Mouse (Mus musculus) T-helper 1 cell (primary cell): ENCODE results near the gene Tha1.
"Not testable (repeated sequence)": the region's sequence is repeated elsewhere in the genome, so short reads cannot be mapped to it uniquely, and the experiment has no call there.

Source experiments
- in situ Hi-C: fragments of 300-600 bp; cut with MboI, MseI; formaldehyde crosslinking; loops from one replicate; pipeline ENCODE4 v1.15.1; 2025; ENCODE audit warnings: high pct_unique_total_duplicates

Gene Tha1

DNA sequence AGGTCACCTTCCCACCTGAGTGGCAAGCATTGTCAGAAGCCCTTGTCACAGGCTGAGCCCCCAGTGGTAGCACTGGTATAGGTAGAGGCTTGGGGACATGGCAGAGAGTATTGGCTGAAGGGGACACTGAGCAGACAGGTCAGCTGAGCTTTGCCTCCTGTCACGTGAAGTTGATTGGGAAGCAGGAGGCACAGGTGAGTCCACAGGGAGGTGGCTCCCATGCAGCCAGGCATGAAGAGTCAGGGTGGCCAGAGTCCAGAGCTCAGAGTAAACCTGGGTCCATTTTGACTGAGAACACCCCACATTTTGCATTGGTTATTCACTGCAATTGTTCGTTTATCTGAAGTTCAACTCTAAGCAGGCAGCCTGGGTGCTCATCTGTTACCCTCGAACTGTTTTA lies 20.4 kb downstream of the Tha1 start:
- in situ Hi-C loops, result no loop called here

DNA sequence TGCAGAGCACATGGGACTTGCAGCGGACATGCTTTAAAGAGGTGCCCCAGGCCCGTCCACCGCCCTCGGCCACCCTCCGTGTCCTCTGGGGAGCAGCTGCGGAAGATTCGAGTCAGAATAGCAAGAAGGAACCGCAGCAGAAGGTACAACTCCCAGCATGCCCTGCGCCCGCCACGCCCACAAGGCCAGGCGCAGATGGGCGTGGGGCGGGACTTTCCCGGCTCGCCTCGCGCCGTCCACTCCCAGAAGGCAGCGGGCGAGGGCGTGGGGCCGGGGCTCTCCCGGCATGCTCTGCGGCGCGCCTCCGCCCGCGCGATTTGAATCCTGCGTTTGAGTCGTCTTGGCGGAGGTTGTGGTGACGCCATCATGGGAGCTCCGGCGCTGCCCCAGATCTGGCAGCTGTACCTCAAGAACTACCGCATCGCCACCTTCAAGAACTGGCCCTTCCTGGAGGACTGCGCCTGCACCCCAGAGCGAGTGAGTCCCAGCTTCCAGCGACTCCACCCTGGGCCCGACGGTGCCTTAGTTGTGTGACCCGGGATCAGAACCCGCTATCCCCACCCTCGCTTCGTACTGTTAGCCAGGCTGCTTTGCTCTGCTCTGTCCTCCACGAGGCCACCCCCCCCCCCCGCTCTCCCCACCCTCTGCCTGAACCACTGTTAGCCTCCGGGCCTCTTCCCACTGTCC lies 24.2 kb downstream of the Tha1 start, which contains the start of gene Birc5:
Birc5 (plus strand) TSS at position 267 of the 687 bp plus-strand sequence.
- in situ Hi-C loops, result no loop called here

DNA sequence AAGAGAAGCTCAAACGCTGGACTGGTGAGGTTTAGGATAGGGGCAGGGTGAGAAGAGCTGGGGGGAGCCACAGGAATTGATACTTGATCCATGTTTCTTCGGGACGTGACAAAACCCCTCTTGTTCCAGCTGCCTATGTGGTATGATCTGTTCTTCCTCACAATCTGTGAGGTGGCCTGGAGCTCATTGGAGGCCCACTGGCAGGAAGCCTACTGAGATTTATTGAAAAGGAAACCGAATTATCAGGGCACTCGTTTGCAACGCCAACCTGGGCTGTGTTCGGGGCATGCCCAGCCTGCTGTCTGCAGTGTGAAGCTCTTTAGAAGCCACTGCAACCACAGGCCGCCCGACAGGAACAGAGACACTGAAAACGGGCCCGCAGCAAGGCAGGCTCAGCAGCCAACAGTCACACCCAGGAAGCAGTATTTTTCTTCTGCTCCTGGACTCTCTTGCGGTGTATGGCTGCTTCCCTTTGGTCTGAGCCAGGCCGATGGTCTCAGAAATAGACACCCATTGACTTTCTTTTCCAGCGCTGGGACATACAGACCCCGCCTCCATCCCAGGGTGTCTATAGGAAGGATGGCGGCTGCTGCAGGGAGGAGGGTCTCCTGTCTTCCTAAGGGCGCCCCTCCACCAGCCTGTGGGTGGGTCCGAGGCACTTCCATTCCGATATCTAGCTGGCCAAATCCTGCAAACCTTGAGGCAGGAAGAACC lies 24.9 kb downstream of the Tha1 start:
- in situ Hi-C loops, result no loop called here

DNA sequence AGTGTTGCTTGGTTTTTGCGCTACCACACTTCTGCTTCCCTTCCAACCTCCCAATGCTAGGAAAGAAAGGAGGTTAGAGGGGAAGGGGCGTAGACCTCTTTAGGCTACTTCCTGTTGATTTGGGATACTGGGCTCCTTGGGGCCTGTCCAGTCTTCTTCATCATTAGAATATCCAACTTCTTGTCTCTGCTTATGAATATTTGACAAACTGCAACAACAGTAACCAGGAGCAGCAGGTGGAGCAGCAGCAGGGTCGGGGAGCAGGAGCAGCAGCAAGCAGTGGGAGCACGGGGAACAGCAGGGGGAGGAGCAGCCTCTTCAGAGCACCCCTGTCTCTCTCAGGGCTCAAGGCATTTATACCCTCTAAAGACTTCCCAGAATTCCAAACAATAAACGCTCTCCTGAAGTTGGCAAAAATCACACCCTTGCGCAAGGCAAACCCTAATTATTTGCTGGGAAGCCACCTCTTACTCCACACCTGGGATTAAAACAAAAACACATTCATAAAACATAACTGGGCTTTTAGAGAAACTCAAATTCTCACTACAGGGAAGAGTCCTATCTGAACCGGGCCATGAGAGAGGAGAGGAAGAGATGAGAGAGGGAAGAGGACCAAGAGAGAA lies 25.6 kb downstream of the Tha1 start:
- in situ Hi-C loops, result no loop called here

DNA sequence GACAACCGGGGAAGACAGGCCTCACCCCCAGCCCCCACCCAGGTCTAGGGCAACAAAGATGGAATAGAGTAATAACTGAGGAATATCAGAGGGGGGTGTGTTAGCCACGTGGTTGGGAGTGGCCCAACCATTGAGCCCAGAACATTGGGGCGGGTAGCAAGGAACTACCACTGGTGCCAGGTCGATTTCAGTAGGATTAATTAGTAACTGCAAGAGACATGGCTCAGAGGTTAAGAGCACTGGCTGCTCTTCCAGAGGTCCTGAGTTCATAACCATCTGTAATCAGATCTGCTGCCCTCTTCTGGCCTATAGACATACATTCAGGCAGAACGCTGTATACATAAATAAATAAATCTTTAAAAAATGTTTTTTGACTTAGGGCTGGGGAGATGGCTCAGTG lies 26.6 kb downstream of the Tha1 start:
- in situ Hi-C loops, result no loop called here

DNA sequence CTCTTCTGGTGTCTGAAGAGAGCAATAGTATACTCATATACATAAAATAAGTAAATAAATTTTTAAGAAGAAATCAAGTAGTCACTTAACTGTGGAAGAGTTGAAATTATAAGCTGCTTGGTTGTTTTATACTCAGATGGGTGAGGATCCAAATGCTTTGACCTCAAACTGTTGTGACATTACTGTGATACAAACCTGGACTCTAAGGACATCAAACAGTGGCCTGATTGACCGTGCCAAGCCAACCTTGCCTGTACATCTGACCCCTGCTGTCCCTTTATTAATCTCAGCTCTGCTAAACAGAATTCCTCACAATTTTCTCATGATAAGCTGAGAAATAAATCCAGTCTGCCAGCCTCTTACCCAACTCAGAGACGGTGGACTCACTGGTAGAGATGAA lies 27.6 kb downstream of the Tha1 start:
- in situ Hi-C loops, result no loop called here

DNA sequence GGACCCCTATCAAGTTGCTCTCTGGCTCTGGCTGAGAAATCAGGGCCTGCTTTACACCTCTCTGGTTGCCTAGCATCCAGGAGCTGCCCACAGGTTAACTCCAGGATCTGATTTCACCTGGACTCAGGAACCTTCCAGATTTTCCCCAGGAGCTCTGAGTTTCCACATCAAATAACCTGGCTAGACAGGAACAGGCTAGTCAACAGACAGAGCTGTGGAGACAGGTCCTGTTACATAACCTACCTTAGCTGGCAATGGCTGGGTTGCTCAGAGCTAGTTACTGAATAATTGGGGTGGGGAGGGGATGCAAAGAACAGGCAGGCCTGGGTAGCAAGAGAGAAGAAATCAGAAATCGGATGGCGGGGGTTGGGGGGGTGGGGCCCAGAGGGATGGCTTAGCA lies 28.3 kb downstream of the Tha1 start:
- in situ Hi-C loops, result no loop called here

DNA sequence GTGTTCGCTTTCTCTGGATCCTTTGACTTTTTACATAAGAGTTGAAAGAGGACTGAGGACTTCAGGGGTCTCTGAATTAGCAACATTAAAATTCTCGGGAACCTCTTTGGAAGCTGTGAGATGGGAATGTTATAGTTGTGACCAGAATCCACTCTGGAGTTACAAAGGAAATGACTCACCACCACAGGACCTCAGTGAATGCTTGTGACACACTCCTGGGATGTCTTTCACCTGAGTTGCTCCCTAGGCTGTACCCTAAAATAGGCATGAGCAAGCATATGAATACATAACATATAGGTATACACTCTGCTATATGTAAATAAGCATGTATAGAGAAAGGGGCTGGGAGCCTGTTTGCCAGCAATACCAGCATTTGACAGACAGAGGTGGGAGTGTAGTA lies 29.8 kb downstream of the Tha1 start:
- in situ Hi-C loops, result no loop called here

DNA sequence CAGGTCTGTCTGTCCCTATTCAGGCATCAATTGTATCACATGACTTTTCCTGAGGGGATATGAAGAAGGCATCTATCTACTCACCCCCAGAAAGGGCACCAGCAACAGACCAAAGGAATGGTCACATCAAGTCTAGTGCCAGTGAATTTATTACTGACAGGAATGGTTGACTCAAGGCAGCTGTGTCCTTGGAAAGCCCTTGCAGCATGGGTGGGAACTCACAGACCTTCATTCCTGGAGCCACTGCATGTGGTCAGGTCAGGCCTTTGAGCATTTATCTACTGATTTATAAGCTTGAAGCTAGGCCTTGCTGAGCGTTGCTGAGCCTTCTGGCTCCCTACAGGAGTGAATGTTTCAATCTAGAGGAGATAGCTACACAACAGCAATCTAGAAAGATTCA lies 32.4 kb downstream of the Tha1 start:
- in situ Hi-C loops, result no loop called here

DNA sequence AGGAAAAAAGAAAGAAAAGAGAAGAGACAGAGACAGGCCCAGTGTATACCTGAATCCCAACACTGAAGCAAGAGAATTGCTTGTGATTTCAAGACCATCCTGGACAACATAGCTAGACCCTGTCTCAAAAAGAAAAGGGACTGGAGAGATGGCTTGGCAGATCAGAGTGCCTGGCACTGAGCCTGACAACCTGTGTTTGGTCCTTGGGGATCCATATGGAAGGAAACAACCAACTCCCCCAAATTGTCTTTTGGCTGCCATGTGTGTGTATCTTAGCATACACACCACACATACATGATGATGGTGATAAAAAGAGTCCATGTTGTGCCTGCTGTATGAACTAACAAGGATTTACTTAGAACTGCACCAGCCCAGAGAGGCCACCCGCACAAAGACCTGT lies 34.3 kb downstream of the Tha1 start:
- in situ Hi-C loops, result no loop called here

DNA sequence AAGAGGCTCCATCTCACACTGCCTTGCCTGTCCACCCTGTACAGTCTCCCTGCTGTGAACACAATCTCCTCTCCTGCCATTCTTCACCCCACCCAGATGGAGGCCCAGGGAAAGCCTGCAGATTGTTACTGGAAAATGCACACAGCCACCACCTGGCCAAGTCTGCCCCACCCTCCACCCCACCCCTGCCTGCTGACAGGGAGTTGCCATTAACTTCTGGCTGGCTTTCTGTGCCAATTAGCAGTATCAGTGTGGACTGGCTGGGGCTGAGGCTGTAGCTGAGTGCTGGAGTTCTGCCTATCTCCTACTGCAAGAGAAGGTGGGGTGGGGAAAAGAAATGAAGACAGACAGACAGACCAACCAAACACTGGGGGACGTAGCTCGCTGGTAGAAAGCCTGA lies 34.7 kb downstream of the Tha1 start:
- in situ Hi-C loops, result no loop called here

DNA sequence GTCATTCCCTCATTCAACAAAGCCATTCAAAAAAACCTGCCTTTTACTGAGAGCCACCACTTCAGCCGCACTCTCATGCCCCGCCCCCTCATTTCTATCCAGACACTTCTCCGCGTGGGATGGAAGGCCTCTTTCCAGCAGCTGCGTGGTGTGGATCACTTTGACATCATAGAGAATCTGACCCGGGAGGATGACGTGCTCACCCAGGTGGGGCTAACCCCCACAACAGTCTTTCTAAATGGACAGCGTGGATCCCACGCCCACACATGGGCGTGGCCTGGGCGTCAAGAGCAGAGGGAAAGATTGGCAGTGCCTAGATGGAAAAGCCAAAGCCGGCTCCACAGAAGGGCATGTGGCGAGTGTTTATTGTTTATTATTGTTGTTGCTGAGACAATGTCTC lies 37.0 kb downstream of the Tha1 start:
- in situ Hi-C loops, result no loop called here

DNA sequence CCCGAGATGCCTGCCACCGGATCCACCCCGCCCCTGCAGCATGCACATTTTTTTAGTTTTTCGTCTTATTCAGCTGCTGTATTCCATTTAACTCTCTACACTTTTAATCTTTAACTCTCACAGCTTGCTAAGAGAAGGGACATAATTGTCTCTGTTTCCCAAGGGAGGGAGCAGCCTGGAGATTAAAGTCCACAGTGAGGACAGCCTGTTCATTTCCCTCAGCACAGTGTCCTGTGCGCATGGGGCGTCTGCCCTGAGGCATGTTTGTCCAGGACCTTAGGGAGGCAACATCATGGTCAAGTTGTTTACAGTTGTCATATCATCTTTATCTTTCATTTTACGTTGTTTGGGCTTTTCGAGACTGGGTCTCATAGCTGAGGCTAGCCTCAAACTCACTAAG lies 39.2 kb downstream of the Tha1 start:
- in situ Hi-C loops, result no loop called here

DNA sequence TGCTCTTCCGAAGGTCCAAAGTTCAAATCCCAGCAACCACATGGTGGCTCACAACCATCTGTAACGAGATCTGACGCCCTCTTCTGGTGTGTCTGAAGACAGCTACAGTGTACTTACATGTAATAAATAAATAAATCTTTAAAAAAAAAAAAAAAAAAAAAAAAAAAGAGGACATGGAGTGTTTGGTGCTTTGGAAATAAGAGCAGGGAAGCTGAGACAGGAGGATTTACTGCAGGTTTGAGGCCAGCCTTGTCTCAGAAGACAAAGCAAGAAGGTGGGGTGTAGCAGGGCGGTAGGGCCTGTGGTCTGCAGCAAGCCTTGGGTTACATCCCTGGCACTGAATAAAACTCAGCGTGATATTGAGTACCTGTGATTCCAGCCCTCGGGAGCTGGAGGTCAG lies 39.8 kb downstream of the Tha1 start:
- in situ Hi-C loops, result not testable (repeated sequence)

DNA sequence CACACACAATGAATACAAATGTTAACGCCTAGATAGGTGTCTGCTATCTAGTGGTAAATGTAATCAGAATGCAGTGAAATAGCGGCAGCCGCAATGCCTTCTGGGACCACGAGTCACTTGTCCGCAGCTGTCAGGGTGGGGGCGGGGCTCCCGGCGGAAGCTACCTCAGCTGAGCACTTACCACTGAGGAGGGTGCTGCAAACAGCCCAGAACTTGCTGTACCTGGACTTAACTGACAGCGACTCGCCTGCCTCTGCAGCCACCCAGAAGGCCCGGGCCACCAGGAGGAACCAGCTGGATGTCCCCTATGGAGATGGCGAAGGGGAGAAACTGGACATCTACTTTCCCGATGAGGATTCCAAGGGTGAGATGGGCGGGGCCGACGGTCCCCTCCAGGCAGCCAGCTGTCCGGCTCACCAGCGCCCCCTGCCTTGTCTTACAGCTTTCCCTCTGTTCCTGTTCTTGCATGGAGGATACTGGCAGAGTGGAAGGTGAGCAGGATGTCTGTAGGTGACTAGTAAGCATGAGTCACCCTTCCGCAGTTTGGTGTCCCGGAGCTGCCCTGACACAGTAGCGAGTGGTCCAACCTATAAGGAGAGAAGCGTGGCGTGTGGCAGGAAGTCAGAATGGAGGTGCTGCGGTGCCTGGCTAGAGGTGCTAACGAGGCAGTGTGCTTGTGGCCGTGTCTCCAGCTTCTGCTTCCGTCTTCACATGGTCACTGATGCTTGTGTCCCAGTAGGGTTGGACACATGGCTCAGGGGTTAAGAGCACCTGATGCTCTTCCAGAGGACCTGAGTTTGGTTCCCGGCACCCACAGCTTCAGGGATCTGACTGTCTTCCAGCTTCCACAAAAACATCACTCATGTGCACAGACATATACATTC lies 41.0 kb downstream of the Tha1 start:
- in situ Hi-C loops, result no loop called here

DNA sequence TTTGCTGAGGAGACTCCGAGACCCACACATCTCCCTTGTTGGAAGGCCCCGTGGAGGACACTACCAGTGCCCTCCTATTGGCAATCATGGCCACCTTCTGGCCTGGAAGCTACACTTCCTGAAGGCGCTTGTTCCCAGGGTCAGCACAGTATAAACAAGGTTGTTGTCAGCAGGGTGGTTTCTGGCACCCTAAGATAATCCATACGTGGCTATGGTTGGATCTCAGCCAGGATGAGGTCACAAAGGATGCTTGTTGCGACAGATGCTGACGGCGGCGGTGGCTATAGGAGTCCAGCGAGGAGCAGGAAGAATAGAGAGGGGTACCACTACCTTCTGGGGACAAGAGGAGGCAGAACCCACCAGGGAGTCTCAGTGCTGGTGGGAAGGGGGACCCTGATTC lies 42.9 kb downstream of the Tha1 start:
- in situ Hi-C loops, result no loop called here

DNA sequence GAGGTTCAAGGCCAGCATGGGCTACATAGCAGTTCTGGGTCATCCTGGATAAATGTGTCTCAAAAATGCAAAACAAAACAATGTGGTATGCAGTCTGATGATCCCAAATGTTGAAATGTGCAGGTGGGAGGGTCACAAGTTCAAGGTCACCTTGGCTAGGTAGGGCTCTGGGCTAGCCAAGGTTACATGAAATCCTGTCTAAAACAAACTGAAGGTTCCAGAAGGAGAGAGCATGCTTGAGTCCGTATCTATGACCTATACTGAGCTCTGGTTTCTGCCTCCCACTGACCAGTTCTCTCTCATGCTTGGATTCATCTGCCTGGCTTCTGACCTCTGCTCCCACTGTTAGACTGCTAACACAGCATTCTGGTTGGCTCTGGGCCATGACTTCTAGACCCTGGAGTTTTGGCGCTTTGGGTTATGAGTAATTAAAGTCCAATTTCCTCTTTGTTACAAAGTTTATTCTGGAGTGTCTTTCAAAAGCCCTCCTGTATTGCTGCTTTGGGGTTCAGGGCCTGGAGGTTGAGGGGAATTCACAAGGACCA lies 43.5 kb downstream of the Tha1 start:
- in situ Hi-C loops, result no loop called here

DNA sequence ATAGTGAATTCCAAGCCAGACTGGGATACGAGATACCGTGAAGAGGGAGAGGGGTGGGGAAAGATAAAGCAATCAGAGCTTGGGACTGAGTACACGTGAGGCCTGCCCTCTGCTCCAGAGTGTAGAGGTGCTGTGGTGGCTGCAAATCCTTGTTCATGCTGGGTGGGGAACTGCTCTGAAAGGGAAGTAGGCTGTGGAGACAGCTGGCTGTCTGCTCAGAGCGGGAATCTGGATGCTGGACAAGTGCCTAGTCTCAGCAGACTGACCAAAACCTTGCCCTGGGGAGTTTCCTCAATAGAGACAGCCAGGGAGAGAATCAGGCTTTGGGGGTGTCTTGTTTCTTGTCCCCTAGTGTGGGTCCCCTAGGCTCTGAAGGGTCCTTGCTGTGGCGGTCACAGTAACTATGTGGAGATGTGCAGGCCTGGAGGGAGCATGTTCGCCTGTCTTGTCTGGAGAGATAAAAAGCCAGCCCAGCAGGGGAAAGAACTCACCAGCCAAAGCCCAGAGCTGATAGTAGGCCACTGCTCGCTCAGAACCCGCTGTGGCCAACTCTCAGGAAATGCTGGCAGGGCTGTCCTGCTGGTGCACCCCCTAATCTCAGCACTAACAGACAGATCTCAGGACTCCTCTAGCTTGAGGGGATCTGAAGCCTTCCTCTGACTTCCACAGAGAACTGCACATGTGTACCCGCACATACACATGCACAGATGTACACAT lies 44.2 kb downstream of the Tha1 start:
- in situ Hi-C loops, result no loop called here

DNA sequence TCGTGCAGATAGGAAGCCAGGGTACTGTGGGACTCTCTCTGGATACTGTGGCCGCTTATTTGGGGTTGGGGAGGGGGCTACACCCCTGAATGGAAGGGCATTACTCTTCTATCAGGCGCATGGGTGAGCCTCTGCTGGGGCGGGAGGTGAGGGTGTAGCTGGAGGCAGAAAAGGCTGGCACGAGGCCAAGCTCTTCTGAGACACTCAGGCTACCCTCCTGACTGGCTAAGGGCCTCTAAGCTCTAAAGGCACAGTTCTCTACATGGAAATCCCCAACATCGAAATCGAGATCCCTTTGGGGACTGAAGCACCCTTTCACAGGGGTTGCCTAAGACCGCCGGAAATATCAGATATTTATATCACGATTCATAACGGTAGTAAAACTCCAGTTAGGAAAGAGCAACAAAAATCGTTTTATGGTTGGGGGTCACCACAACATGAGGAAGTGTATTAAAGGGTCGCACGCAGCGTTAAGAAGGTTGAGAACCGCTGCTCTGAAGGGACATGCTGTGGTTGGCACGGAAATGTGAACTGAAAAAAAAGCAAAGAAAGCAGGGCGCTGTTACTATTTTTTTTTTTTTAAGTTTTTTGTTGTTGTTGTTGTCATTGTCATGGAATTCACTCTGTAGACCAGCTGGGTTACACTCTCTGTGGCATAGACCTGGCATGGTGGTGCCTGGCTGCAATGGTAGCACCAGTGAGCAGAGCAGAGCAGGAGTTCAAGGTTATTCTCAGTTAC lies 45.0 kb downstream of the Tha1 start:
- in situ Hi-C loops, result no loop called here

DNA sequence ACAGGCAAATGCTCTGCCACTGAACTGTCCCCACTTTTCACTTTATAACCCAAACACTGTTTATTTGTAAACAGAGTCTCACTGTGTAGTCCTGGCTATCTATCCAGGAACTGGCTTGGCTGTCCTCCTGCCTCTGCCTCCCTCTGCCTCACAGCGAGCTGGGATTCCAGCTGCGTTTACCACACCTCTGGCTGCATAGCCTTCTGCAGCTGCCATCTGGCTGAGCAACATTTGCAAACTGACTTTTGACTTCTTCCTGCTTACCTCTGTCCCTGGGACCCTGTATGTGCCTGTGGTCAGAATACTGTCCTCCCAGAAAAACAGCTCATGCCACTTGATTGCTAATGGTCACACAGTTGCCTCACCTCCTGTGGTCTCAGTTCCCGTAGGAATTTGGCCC lies 45.9 kb downstream of the Tha1 start:
- in situ Hi-C loops, result no loop called here
